Mouse (Mus musculus) liver, embryonic 12.5 days (tissue): ENCODE results near the gene Cep97. TPM values are rescaled to one million over a fixed set of nuclear protein-coding genes. Genes with fewer than 3 reads are reported as not detected.
"Not testable (repeated sequence)": the region's sequence is repeated elsewhere in the genome, so short reads cannot be mapped to it uniquely, and the experiment has no call there.

Experiments used
- ATAC-seq: fragments of 200-750 bp; cut with Nextera tagmentation; 2 replicates; pipeline ENCODE4 v1.8.0; 2017; ENCODE audit warnings: moderate number of reproducible peaks, mild to moderate bottlenecking, moderate library complexity
- H3K27ac ChIP-seq: fragments of 300-500 bp; sonication (generic); 2 replicates; pipeline ENCODE4 v1.5.1; 2016; ENCODE audit warnings: mild to moderate bottlenecking
- H3K27me3 ChIP-seq: fragments of 300-500 bp; sonication (generic); replicated peaks from 2 replicates; pipeline ENCODE4 v1.6.1; 2016; ENCODE audit warnings: mild to moderate bottlenecking, moderate library complexity
- H3K36me3 ChIP-seq: fragments of 300-500 bp; sonication (generic); 2 replicates; pipeline ENCODE4 v1.6.1; 2016; ENCODE audit warnings: mild to moderate bottlenecking, moderate library complexity
- H3K4me1 ChIP-seq: fragments of 300-500 bp; sonication (generic); 2 replicates; pipeline ENCODE4 v1.6.1; 2016
- H3K4me2 ChIP-seq: fragments of 300-500 bp; sonication (generic); 2 replicates; pipeline ENCODE4 v1.6.1; 2016; ENCODE audit warnings: mild to moderate bottlenecking, moderate library complexity
- H3K4me3 ChIP-seq: fragments of 300-500 bp; sonication (generic); 2 replicates; pipeline ENCODE4 v1.5.1; 2016; ENCODE audit warnings: mild to moderate bottlenecking, moderate library complexity
- H3K9ac ChIP-seq: fragments of 300-500 bp; sonication (generic); 2 replicates; pipeline ENCODE4 v1.6.1; 2016; ENCODE audit warnings: mild to moderate bottlenecking, moderate library complexity
- H3K9me3 ChIP-seq: fragments of 300-500 bp; sonication (generic); replicated peaks from 2 replicates; pipeline ENCODE4 v1.6.1; 2016; ENCODE audit warnings: mild to moderate bottlenecking, moderate library complexity
- whole genome bisulfite sequencing: fragments of 180-500 bp; shearing (Covaris S2); methylation state at CpG from one replicate; pipeline ENCODE4 v1.1.7; 2016; ENCODE audit not compliant: insufficient replicate concordance; 5-methylcytosine and 5-hydroxymethylcytosine counted together
- polyA plus RNA-seq: library from polyadenylated mRNA; unstranded; fragments of >200 nt; fragmentation: Nextera tagmentation; extraction: Ambion mirVana; gene quantifications from 2 replicates; pipeline ENCODE4 v1.2.1, GENCODE M21; 2016

The Cep97 gene
- polyA plus RNA-seq, 1 experiment from 2014 or later = 6.0 TPM

GRCm38 (mm10) chr16:55964126-55964949 lies 29.7 kb upstream of the Cep97 start:
- no peaks in the 10 kb centered on the region for H3K27me3 ChIP-seq
- WGBS = 62% methylated on average over 4 of the region's 4 CpGs

GRCm38 (mm10) chr16:55963068-55963467 lies 28.4 kb upstream of the Cep97 start:
- H3K4me2 ChIP-seq, ATAC-seq, H3K9me3 ChIP-seq, H3K4me3 ChIP-seq, H3K27me3 ChIP-seq, H3K27ac ChIP-seq, H3K9ac ChIP-seq: not testable (repeated sequence)
- WGBS = 83% methylated on average over 6 of the region's 11 CpGs
- Histone ChIP-seq H3K36me3 (peaks cover 11% of the 10 kb centered on the region), H3K4me1 (peaks cover 18% of the 10 kb centered on the region)

More at GRCm38 (mm10) chr16:55964126-55964949, 29.7 kb upstream of the Cep97 start:
- no peaks in the 10 kb centered on the region for H3K9me3 ChIP-seq
- H3K4me3 ChIP-seq = no peak overlapping the region
- peaks cover 23% of the 10 kb centered on the region for H3K36me3 ChIP-seq
- ATAC-seq = no peak
- no peak overlapping the region for H3K4me2 ChIP-seq
- peaks cover 30% of the 10 kb centered on the region for H3K4me1 ChIP-seq
- no peak overlapping the region for H3K27ac ChIP-seq
- H3K9ac ChIP-seq = no peak overlapping the region

- not testable (repeated sequence) for H3K4me2 ChIP-seq, H3K27me3 ChIP-seq, H3K27ac ChIP-seq, H3K36me3 ChIP-seq, H3K9me3 ChIP-seq, H3K4me3 ChIP-seq, ATAC-seq, H3K9ac ChIP-seq
- 78% methylated on average over 9 of the region's 9 CpGs for WGBS
- H3K4me1 ChIP-seq = peaks cover 12% of the 10 kb centered on the region
These were observed 19.5 kb upstream of the Cep97 start for GRCm38 (mm10) chr16:55954196-55954595.

- Histone ChIP-seq H3K4me2 (no peak overlapping the region), H3K27me3 (no peaks in the 10 kb centered on the region)
- ATAC-seq = no peak
These were observed 18.1 kb upstream of the Cep97 start for GRCm38 (mm10) chr16:55952771-55953170.

GRCm38 (mm10) chr16:55951679-55952327 lies 17.1 kb upstream of the Cep97 start:
- Histone ChIP-seq H3K4me3 (peak overlapping the region; percentile 49), H3K4me1 (peaks cover 12% of the 10 kb centered on the region), H3K9ac (peak overlapping the region; percentile 20; the same call in 1 of the 2 replicates), H3K36me3 (no peaks in the 10 kb centered on the region), H3K27ac (no peak overlapping the region), H3K9me3 (0 out of 2 replicates have a peak, but pooled peaks cover 4% of the 10 kb centered on the region), H3K4me2 (peak overlapping the region; percentile 68), H3K27me3 (no peaks in the 10 kb centered on the region)
- ATAC-seq = peak; percentile 50; the same call in 1 of the 2 replicates
- WGBS = 46% methylated on average over 7 of the region's 7 CpGs

More at GRCm38 (mm10) chr16:55952771-55953170, 18.1 kb upstream of the Cep97 start:
- H3K4me3 ChIP-seq = no peak overlapping the region
- H3K4me1 ChIP-seq = peaks cover 12% of the 10 kb centered on the region
- no peaks in the 10 kb centered on the region for H3K36me3 ChIP-seq
- 0 out of 2 replicates have a peak, but pooled peaks cover 4% of the 10 kb centered on the region for H3K9me3 ChIP-seq
- H3K9ac ChIP-seq = no peak overlapping the region
- H3K27ac ChIP-seq = no peak overlapping the region

- ATAC-seq = peak; percentile 56
- Histone ChIP-seq H3K36me3 (no peaks in the 10 kb centered on the region), H3K27ac (no peak overlapping the region), H3K4me3 (peak overlapping the region; percentile 49), H3K4me1 (peaks cover 12% of the 10 kb centered on the region), H3K9ac (peak overlapping the region; percentile 20; the same call in 1 of the 2 replicates), H3K9me3 (0 out of 2 replicates have a peak, but pooled peaks cover 4% of the 10 kb centered on the region), H3K27me3 (no peaks in the 10 kb centered on the region), H3K4me2 (peak overlapping the region; percentile 68)
- 24% methylated on average over 19 of the region's 19 CpGs for WGBS
These were observed 16.5 kb upstream of the Cep97 start for GRCm38 (mm10) chr16:55950946-55951678.

GRCm38 (mm10) chr16:55950462-55950861 lies 15.8 kb upstream of the Cep97 start:
- Histone ChIP-seq H3K4me1 (peaks cover 12% of the 10 kb centered on the region), H3K4me2 (no peak overlapping the region), H3K9ac (no peak overlapping the region), H3K9me3 (0 out of 2 replicates have a peak, but pooled peaks cover 4% of the 10 kb centered on the region), H3K27ac (no peak overlapping the region), H3K4me3 (no peak overlapping the region), H3K36me3 (no peaks in the 10 kb centered on the region), H3K27me3 (no peaks in the 10 kb centered on the region)
- no peak for ATAC-seq
- 61% methylated on average over 3 of the region's 3 CpGs for WGBS

- Histone ChIP-seq H3K4me1 (peaks cover 12% of the 10 kb centered on the region), H3K9ac (no peak overlapping the region), H3K4me3 (no peak overlapping the region), H3K9me3 (no peaks in the 10 kb centered on the region), H3K27me3 (no peaks in the 10 kb centered on the region), H3K27ac (0 out of 2 replicates have a peak overlapping the region, but pooled peaks have one; percentile 36), H3K36me3 (no peaks in the 10 kb centered on the region), H3K4me2 (0 out of 2 replicates have a peak overlapping the region, but pooled peaks have one; percentile 3)
- 22% methylated on average over 7 of the region's 7 CpGs for WGBS
- ATAC-seq = no peak
These were observed 14.3 kb upstream of the Cep97 start for GRCm38 (mm10) chr16:55948963-55949362.

GRCm38 (mm10) chr16:55947876-55948410 lies 13.3 kb upstream of the Cep97 start:
- H3K4me3 ChIP-seq, H3K9ac ChIP-seq, H3K9me3 ChIP-seq, H3K27me3 ChIP-seq, H3K4me2 ChIP-seq, H3K27ac ChIP-seq, ATAC-seq, H3K36me3 ChIP-seq: not testable (repeated sequence)
- peaks cover 12% of the 10 kb centered on the region for H3K4me1 ChIP-seq
- 79% methylated on average over 2 of the region's 2 CpGs for WGBS

GRCm38 (mm10) chr16:55947266-55947665 lies 12.6 kb upstream of the Cep97 start:
- no peaks in the 10 kb centered on the region for H3K36me3 ChIP-seq
- H3K4me2 ChIP-seq = no peak overlapping the region
- peaks cover 11% of the 10 kb centered on the region for H3K4me1 ChIP-seq
- no peak overlapping the region for H3K9ac ChIP-seq
- H3K27me3 ChIP-seq = no peaks in the 10 kb centered on the region
- H3K9me3 ChIP-seq = no peaks in the 10 kb centered on the region
- H3K27ac ChIP-seq = no peak overlapping the region
- H3K4me3 ChIP-seq = no peak overlapping the region
- WGBS = 46% methylated on average over 3 of the region's 3 CpGs
- ATAC-seq = no peak

- Histone ChIP-seq H3K4me1 (no peaks in the 10 kb centered on the region), H3K36me3 (no peaks in the 10 kb centered on the region), H3K27me3 (no peaks in the 10 kb centered on the region), H3K9ac (no peak overlapping the region), H3K27ac (no peak overlapping the region), H3K4me3 (no peak overlapping the region), H3K9me3 (no peaks in the 10 kb centered on the region), H3K4me2 (no peak overlapping the region)
- no peak for ATAC-seq
- WGBS = 72% methylated on average over 4 of the region's 4 CpGs
These were observed 6.1 kb upstream of the Cep97 start for GRCm38 (mm10) chr16:55940781-55941180.
